Mouse (Mus musculus) MEL (cell line): ENCODE data around the gene Fam19a3.

Experiments
- CTCF ChIP-seq, 3 experiments: IDR thresholded peaks in 2 of 3; conservative IDR thresholded peaks in 1 of 3; 2 replicates each; pipeline ENCODE4 v1.5.1; 2011 to 2012; ENCODE audit warnings: low read length in 3 of 3, low read depth in 2 of 3, mild to moderate bottlenecking in 2 of 3, improper control_type of control experiment in 1 of 3, inconsistent platforms in 1 of 3, mixed read lengths in 1 of 3, moderate library complexity in 1 of 3; ENCODE audit not compliant: control insufficient read depth in 1 of 3, insufficient read depth in 1 of 3, poor library complexity in 1 of 3, severe bottlenecking in 1 of 3
- ELF1 ChIP-seq: IDR thresholded peaks from 2 replicates; pipeline ENCODE4 v1.6.1; 2014; ENCODE audit warnings: low read depth, mild to moderate bottlenecking, inconsistent platforms, low read length, improper control_type of control experiment, moderate library complexity
- MAFK ChIP-seq: IDR thresholded peaks from 2 replicates; pipeline ENCODE4 v1.6.1; 2011; ENCODE audit warnings: low read depth, mild to moderate bottlenecking, low read length, improper control_type of control experiment, borderline replicate concordance

- TF ChIP-seq ELF1 (no peak), CTCF (IDR thresholded peaks at IDR 0.05 in 2 of 3, conservative IDR thresholded peaks at IDR 0.05 in 1 of 3; ENCODE audit: control insufficient read depth in 1 of 3, insufficient read depth in 1 of 3, low read depth in 2 of 3, low read length in 3 of 3, poor library complexity in 1 of 3, severe bottlenecking in 1 of 3) (peak; percentile 81 to 97 (median 85)), MAFK (no peak)
Observed at GRCm38 (mm10) chr3:104765021-104765420, 16.6 kb downstream of the Fam19a3 start.
